Mouse (Mus musculus) heart, adult 8-10 months (tissue): ENCODE results near the gene Cactin. TPM values are rescaled to one million over a fixed set of nuclear protein-coding genes. Genes with fewer than 3 reads are reported as not detected.

ENCODE experiments used
- DNase-seq: peaks from one replicate; pipeline ENCODE4 v3.0.0; 2022; ENCODE audit warnings: low spot score
- total RNA-seq, 4 experiments: library from RNA; stranded (reverse); gene quantifications; 2 replicates each; pipeline ENCODE4 v1.2.4; 2022

Gene Cactin
- total RNA-seq, 4 experiments from 2014 or later: 14.4 to 19.2 (median 16.3) TPM

DNA sequence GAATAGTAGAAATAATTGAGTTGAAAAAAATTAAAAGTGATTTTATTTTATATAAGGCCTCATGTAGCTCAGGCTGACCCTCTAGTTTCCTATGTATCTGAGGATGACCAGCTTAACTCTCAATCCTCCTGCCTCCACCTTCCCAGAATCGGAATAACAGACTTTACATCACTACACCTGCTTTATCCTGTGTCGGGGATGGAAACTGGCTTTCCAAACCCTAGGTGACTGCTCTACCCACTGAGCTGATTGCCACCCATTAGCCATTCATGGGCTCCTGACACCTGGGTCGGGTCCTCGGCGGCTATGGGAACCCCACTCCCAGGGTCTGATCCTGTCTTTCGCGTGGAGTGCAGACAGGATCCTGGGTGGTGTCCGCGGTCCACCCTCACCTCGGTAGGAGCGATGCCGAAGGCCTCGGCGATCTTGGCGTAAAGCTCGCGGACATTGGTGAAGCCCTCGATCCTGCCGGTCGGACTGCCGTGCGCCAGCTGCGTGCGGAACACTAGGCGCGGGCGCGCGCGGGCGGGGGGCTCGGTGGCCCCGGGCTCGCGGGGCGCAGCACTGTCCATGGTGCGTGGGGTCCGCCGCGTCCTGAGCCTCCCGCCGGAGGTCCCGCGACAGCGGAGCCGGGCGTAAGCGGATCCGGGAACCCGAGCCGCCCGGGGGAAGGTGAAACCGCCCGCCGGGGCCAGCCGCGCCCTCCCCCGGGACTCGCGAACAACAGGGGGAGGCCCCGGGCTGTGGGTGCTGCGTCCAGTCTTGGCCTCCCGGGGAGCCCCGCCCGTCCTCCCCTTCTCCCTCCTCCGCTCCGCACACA, 22.0 kb downstream of the Cactin start, which contains the start of gene Gipc3:
Gene Gipc3, minus strand, starts transcription at position 581 of the 820 bp plus-strand sequence.
- no peak for DNase-seq

- DNase-seq: no peak
These were observed 23.7 kb downstream of the Cactin start for GRCm38 (mm10) chr10:81344421-81345161.

DNA sequence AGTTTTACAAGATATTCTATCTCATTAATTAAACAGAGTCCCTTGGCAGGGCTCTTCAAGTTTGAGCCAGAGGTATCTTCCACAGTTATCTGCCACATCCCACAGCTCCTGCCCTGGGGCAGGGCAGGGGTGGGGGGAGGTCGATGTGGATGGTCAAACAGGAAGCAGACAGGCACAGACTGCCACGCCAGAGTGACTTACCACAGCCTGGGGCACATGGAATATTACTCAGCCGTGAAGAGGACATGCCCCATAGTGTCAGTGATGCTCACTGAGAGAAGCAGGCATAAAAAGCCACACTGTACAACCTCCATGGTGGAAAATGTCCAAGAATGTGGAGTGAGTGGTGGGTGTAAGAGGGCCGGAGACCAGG, 24.2 kb downstream of the Cactin start:
- no peak for DNase-seq

DNA sequence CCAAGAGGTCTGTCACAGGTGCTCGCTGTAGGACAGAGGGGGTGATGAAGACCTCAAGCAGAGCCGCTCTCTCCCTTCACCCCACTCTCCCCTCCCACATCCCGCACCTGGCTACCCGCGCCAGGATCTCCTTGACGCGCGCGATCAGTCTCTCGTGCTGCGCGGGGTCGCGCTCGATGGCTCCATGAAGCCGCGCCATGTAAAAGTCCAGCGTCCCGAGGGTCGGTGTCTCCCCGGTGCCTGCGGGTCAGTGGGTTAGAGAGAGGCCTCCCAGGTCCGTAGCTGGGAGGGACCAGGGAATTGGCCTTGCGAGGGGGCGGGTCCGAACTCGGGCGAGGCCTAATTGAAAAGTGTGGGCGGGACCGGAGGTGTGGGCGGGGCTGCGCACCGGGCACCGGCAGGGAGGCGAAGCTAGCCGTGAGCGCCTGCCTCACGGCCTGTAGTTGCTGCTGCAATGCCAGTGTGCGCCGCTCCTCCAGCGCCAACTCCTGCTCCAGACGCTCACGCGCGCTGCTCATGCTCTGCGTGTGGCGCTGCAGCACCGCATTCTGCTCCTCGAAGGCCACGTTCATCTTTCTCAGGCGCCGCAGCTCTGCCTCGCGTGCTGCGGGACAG, 25.7 kb downstream of the Cactin start:
- DNase-seq: no peak

- no peak for DNase-seq
These were observed 28.2 kb downstream of the Cactin start for GRCm38 (mm10) chr10:81349146-81349545.

DNA sequence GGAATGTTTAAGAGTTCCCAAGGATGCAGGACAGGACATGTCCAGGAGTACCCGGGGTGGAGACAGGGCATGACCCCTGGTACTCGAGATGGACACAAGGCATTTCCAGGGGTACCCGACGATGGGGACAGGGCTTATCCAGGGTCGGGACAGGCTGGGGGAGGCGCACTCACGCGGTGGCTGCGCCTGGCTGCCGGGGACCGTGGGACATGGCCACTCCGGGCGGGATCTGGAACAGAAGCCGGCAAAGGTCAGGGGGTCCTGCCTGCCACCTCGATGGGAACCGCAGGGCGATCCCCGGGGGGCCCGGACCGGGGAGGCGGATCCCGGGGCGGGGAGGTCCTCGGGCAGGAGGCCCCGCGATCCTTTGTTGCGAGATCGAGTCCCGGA, 29.1 kb downstream of the Cactin start:
- no peak for DNase-seq

GRCm38 (mm10) chr10:81350351-81351063, 29.6 kb downstream of the Cactin start, which contains the start of gene Hmg20b:
Gene Hmg20b (minus strand): TSS chr10:81350480.
- DNase-seq: peak; percentile 99

- DNase-seq: no peak
These were observed 30.9 kb downstream of the Cactin start for GRCm38 (mm10) chr10:81351678-81352291.

DNA sequence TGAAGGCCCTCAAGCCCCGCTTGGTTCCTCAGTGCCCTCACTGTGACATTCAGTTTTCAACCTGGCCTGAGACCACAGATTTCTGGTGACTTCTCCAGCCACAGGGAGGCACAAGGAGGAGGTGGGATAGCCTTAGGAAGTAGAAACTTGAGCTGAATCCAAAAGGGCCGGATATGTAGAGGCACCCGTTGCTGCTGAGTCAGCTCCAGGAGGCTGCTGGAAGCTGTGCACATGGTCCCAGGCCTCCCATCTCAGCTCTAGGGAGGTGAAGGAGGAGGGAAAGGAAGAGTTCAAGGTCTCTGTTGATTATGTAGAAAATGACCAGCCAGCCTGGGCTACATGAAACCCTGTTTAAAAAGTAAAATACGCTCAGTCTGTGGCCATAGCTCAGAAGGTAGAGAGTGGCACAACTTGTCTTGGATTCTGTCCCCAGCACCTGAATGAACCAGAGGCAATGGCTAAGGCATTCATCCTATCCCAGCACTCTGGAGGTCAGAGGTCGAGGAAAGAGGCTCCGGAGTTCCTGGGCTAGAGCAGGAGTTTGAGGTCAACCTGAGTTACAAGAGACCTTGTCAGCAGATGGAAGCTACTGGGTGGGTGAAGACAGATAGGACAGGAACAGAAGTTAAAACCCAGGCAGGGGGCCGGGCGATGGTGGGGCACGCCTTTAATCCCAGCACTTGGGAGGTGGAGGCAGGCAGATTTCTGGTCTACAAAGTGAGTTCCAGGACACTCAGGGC, 34.0 kb downstream of the Cactin start:
- no peak for DNase-seq

DNA sequence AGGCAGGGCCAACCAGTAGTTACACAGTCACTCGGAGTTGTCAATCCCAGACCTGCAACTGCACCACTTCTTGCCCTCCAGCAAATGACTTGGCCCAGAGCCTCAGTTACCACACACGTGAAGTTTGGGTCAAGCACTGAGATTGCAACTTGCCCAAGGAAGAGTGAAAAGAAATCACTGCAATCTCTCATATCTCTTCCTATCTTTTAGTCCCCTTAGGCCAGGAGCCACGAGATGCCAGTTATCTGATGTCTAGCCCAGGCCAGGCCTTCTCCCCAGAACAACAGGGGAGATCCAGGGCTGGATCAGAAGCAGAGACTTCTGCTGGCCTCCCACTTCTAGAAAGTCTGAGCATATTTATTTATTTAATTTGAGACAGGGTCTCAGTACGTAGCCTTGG, 34.6 kb downstream of the Cactin start:
- DNase-seq: no peak

DNA sequence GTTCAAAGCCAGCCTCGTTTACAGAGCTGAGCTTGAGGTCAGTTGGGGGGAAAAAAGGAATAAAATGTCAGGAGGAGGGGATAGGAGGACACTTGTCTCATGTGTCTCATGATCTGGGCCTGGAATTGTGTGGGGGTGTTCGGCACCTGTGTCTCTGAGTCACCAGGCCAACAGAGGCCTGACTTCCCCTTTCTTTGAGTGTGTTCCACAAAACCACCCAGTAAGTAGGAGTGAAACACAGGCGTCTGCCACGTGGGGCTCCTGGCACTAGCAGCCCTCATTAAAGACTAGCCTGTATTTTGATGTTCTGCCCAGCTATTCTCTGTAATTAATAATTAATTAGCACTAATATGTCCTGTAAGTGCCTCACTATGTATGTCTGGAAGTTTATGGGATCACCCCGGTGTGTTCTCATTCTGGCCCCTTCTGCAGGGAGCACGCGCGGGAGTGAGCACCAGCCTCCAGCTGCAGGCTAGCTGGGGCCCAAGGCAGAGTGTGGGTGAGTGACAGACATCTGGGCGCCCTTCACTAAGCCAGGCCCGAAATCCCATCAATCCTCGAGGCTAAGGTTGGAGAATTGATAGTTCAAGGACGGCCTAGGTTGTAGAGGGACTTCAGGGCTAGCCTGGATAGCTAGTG, 35.6 kb downstream of the Cactin start:
- no peak for DNase-seq

GRCm38 (mm10) chr10:81356991-81357844, 36.3 kb downstream of the Cactin start, which contains the start of gene Mfsd12:
Gene Mfsd12 (plus strand): TSS chr10:81357491.
- peak; percentile 88 for DNase-seq

DNA sequence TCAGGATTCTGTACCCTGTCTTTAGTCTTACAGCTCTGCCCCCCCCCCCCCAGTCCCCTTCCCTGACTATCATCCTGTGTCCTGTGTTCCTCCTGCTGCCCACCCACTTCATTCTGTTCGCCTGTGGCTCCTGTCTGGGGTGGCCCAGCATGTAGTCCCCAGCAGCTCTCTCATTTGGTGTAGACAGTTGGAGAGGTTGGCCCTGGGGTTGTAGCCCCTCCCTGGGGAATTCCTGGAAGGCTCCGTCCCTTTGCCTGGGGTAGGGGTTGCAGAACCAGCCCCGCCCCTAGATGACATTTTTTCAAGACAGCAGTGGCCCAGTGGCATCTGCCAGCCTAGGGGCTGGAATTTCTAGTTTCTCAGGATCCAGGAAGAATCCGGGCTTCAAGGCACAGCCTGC, 37.3 kb downstream of the Cactin start:
- no peak for DNase-seq

DNA sequence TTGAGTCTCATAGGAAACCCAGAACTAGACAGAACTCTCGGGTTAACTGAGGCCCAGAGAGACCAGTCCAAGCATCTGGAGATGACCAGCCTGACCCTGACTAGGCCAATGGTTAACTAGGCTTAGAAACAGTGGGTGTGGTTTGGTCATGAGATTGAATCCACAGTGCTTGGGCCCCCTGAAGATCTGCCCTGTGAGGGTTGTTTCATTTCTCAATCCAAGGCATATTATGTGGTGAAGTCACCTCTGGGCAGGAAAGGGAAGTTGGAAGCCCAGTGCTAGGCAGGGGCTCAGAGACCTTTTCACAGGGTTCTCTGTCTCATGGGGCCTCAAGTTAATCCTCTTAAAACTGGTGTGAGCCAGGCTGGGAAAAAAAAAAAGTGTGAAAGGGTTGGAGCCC, 37.9 kb downstream of the Cactin start:
- no peak for DNase-seq

DNA sequence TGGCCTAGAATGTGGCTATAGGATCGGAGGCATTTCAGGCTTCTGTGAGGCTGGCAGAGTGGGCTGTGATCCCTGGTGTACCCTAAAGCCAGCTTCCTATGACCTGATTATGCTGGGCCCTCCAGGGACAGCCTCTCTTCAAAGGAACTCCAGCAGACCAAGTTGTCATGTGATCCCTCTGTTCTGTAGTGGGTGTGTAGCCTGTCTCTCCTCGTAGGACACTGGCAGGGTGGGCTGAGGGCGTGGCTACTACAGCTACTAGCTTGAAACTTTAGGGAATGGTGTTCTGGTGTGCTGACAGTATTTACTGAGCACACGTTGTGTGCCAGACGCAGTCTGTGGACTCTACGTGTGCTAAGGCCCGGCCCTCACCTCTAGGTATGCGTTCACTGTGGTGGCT, 39.8 kb downstream of the Cactin start:
- no peak for DNase-seq

DNA sequence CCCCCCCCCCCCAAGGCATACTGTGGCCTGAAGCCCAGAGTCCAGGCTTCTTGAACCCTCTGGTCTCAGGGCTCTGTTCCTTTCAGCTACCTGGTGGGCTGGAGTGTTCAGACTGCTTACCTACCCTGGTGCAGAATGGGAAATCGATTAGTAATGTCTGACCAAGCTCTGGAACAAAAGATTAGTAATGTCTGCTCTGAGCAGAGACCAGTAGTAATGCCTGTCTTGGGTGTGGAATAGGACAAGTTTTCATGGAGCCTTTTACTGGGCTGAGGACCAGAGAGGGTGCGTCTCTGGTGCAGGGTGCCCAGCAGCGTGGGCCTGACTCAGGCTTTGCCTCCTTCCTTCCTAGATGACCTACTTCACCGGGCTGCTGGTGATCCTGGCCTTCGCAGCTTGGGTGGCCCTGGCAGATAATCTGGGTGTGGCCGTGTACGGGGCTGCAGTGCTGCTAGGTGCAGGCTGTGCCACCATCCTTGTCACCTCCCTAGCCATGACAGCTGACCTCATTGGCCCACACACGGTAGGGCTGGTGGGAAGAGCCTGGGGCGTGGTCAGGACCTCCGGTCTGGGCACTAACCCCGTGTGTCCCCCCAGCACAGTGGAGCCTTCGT, 41.5 kb downstream of the Cactin start:
- DNase-seq: no peak

DNA sequence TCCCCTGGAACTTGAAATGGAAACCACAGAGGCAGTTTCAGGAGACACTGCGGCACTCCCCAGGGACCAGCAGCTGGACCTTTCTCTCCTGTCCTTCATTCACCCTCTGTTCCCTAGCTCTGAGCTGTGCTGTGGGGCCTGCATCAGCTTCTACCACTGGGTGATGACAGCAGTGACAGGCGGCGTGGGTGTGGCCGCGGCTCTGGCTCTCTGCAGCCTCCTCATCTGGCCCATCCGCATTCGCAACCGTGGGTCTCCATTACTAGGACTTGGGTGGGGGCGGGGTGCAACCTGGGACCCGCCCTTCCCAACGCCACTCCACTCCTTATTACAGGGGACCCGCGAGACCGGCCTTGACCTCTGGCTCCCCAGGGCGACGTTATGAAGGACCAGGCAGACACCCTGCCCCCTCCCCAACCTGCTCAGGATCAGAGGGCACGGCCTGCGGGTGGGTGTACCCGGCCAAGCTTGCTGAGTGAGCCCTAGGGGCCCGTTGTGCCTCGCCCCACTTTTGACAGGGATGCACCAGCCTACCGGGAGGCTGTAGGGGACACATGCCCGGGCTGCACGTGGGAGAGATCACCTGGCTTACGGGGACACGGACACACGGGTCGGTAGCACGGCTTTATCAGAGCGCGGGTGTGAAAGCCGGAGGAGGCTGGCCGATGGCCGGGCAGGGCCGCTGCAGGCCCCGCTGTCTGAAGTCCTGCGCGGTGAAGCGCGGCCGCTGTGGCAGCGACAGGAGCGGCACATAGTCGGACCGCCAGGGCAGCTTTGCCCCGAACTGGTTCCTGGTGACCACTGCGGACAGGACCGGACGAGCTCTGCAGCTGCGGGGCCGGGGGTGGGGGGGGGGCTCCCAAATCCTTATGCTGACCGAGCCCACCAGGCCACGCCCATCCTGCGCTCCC, 42.8 kb downstream of the Cactin start:
- no peak for DNase-seq

DNA sequence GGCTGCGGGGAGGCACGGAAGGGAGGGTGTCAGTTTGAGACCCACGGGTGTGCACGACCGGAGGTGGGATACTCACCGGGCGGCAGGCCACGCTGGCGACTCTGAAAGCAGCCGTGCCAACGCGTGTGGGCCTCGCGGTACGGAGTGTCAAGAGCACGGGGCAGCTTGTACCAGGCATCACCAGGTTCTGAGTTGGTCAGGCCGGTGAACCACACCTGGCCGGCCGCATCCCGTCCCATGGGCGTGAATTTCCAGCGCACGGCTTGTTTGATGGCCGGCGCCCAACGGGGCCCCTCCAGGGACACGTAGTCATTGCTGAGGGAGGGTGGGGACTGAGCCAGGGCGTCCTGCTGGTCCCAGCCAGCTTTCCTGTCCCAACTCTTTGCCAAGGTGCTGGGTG, 43.8 kb downstream of the Cactin start:
- no peak for DNase-seq
